ENCODE assay signal across 8 mouse cellular contexts in genomic region chrX:101131992-101132791, GRCm38 (mm10). TPM values are rescaled to one million over a fixed set of nuclear protein-coding genes. Genes with fewer than 3 reads are reported as not detected.
DNase-seq lines count a peak whose midpoint lies in the region; ATAC-seq lines count a peak whose summit lies in the region.

No protein-coding gene starts in this region.

- no peaks in the 10 kb centered on the region for H3K4me1 ChIP-seq in heart, embryonic 12.5 days (replicated peaks)
- peaks cover 25% of the 10 kb centered on the region for H3K4me1 ChIP-seq in megakaryocyte, embryonic 14.5 days
- no peaks in the 10 kb centered on the region for H3K4me1 ChIP-seq in stomach, embryonic 15.5 days

- peak overlapping the region; percentile 12; the same call in 1 of the 2 replicates for H3K4me3 ChIP-seq in heart, embryonic 12.5 days
- H3K4me3 ChIP-seq in megakaryocyte, embryonic 14.5 days (replicated peaks): peak overlapping the region; percentile 80
- H3K4me3 ChIP-seq in stomach, embryonic 15.5 days (replicated peaks): no peak overlapping the region; the same call in 1 of the 2 replicates

- no peak overlapping the region for H3K27ac ChIP-seq in heart, embryonic 12.5 days (ENCODE audit: poor library complexity, severe bottlenecking)
- no peak overlapping the region for H3K27ac ChIP-seq in stomach, embryonic 15.5 days

- H3K36me3 ChIP-seq in heart, embryonic 12.5 days: no peaks in the 10 kb centered on the region
- H3K36me3 ChIP-seq in megakaryocyte, embryonic 14.5 days (replicated peaks; ENCODE audit: low read length): no peaks in the 10 kb centered on the region
- H3K36me3 ChIP-seq in stomach, embryonic 15.5 days: no peaks in the 10 kb centered on the region

- DNase-seq in adrenal gland, postnatal 10 days: peak; percentile 5
- no peak for DNase-seq in adrenal gland, postnatal 25 days
- peak; percentile 68 for DNase-seq in Muller cell, postnatal 12 days (ENCODE audit: inconsistent ontology term)
- peak; percentile 39 for DNase-seq in kidney, postnatal 14 days

- WGBS in heart, embryonic 12.5 days: 40% methylated on average over 12 of the region's 12 CpGs
- 36% methylated on average over 12 of the region's 12 CpGs for WGBS in stomach, embryonic 15.5 days

- peak overlapping the region; percentile 44 for H3K4me2 ChIP-seq in heart, embryonic 12.5 days
- peak overlapping the region; percentile 36; the same call in 1 of the 2 replicates for H3K4me2 ChIP-seq in stomach, embryonic 15.5 days

- no peak overlapping the region for H3K9ac ChIP-seq in heart, embryonic 12.5 days
- H3K9ac ChIP-seq in stomach, embryonic 15.5 days: no peak overlapping the region

- H3K27me3 ChIP-seq in heart, embryonic 12.5 days (replicated peaks): no peaks in the 10 kb centered on the region
- peaks cover 10% of the 10 kb centered on the region for H3K27me3 ChIP-seq in megakaryocyte, embryonic 14.5 days (replicated peaks)
- no peaks in the 10 kb centered on the region for H3K27me3 ChIP-seq in stomach, embryonic 15.5 days (replicated peaks)

- peak; percentile 75 for ATAC-seq in common myeloid progenitor, adult 5-6 weeks (replicated peaks; ENCODE audit: low read depth, poor library complexity, severe bottlenecking)
- no peak for ATAC-seq in heart, embryonic 12.5 days (ENCODE audit: insufficient number of reproducible peaks, low FRiP score)
- no peak for ATAC-seq in stomach, embryonic 15.5 days (ENCODE audit: insufficient read depth, low FRiP score, low read depth)

- H3K9me3 ChIP-seq in heart, embryonic 12.5 days (replicated peaks): no peaks in the 10 kb centered on the region
- no peaks in the 10 kb centered on the region for H3K9me3 ChIP-seq in megakaryocyte, embryonic 14.5 days
- no peaks in the 10 kb centered on the region for H3K9me3 ChIP-seq in stomach, embryonic 15.5 days

RNA-seq across cellular contexts. Expression of gene Slc7a3, which starts 46.4 kb away (rescaled TPM):
- 1 to 10 TPM in 1 of 2 experiments, under 1 TPM in 1; 0.63 to 1.3 TPM for total RNA-seq in adrenal gland, postnatal 10 days (2021)
- 0.58 TPM in 1 of 2 replicates, not detected in the other for total RNA-seq in adrenal gland, postnatal 25 days (2021)
- 0.09 TPM in 1 of 2 replicates, not detected in the other for total RNA-seq in common myeloid progenitor, adult 5-6 weeks (2017)
- 0.24 and 0.71 TPM in 2 replicates for polyA plus RNA-seq in heart, embryonic 12.5 days (2016; fragmentation: Nextera tagmentation; extraction: Ambion mirVana)
- 0.11 TPM in 1 of 2 replicates, not detected in the other for polyA plus RNA-seq in megakaryocyte, embryonic 14.5 days (2012; ENCODE audit: insufficient read depth, low replicate concordance)
- 2.7 and 2.8 TPM in 2 replicates for polyA plus RNA-seq in stomach, embryonic 15.5 days (2015; fragmentation: Nextera tagmentation; extraction: Ambion mirVana)
